Mouse (Mus musculus) liver, embryonic 12.5 days (tissue): Measurements from ENCODE around the gene Kank4. TPM values are rescaled to one million over a fixed set of nuclear protein-coding genes. Genes with fewer than 3 reads are reported as not detected.

Source experiments
- ATAC-seq: fragments of 200-750 bp; cut with Nextera tagmentation; 2 replicates; pipeline ENCODE4 v1.8.0; 2017; ENCODE audit warnings: moderate number of reproducible peaks, mild to moderate bottlenecking, moderate library complexity
- H3K27ac ChIP-seq: fragments of 300-500 bp; sonication (generic); 2 replicates; pipeline ENCODE4 v1.5.1; 2016; ENCODE audit warnings: mild to moderate bottlenecking
- H3K27me3 ChIP-seq: fragments of 300-500 bp; sonication (generic); replicated peaks from 2 replicates; pipeline ENCODE4 v1.6.1; 2016; ENCODE audit warnings: mild to moderate bottlenecking, moderate library complexity
- H3K36me3 ChIP-seq: fragments of 300-500 bp; sonication (generic); 2 replicates; pipeline ENCODE4 v1.6.1; 2016; ENCODE audit warnings: mild to moderate bottlenecking, moderate library complexity
- H3K4me1 ChIP-seq: fragments of 300-500 bp; sonication (generic); 2 replicates; pipeline ENCODE4 v1.6.1; 2016
- H3K4me2 ChIP-seq: fragments of 300-500 bp; sonication (generic); 2 replicates; pipeline ENCODE4 v1.6.1; 2016; ENCODE audit warnings: mild to moderate bottlenecking, moderate library complexity
- H3K4me3 ChIP-seq: fragments of 300-500 bp; sonication (generic); 2 replicates; pipeline ENCODE4 v1.5.1; 2016; ENCODE audit warnings: mild to moderate bottlenecking, moderate library complexity
- H3K9ac ChIP-seq: fragments of 300-500 bp; sonication (generic); 2 replicates; pipeline ENCODE4 v1.6.1; 2016; ENCODE audit warnings: mild to moderate bottlenecking, moderate library complexity
- H3K9me3 ChIP-seq: fragments of 300-500 bp; sonication (generic); replicated peaks from 2 replicates; pipeline ENCODE4 v1.6.1; 2016; ENCODE audit warnings: mild to moderate bottlenecking, moderate library complexity
- WGBS: fragments of 180-500 bp; shearing (Covaris S2); methylation state at CpG from one replicate; pipeline ENCODE4 v1.1.7; 2016; ENCODE audit not compliant: insufficient replicate concordance; 5-methylcytosine and 5-hydroxymethylcytosine counted together
- polyA plus RNA-seq: library from polyadenylated mRNA; unstranded; fragments of >200 nt; fragmentation: Nextera tagmentation; extraction: Ambion mirVana; gene quantifications from 2 replicates; pipeline ENCODE4 v1.2.1, GENCODE M21; 2016

The Kank4 gene
- polyA plus RNA-seq, 1 experiment from 2014 or later: 0.10 TPM

DNA sequence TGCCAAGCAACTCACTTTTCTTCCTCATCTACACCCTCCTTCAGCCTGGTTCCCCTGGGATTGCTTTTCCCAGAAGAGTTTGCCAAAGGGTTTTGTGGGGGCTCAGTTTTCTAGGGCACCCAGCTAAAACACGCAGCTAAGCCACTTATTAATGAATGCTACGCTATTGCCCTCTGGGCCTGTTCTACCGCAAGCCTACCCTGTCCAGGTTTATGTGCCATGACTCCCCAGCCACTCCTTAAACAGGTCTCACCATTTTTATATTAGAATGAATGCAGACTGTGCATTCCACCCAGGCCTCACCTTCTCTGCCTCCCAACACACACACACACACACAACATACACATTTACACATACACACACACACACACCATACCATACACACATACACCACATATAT is 5.7 kb upstream of the Kank4 start:
- H3K9ac ChIP-seq: no peak overlapping the region
- WGBS: 77% methylated on average over 3 of the region's 3 CpGs
- H3K4me3 ChIP-seq: no peak overlapping the region
- no peak overlapping the region for H3K4me2 ChIP-seq
- no peak for ATAC-seq
- no peaks in the 10 kb centered on the region for H3K4me1 ChIP-seq
- no peaks in the 10 kb centered on the region for H3K9me3 ChIP-seq
- H3K36me3 ChIP-seq: no peaks in the 10 kb centered on the region
- no peak overlapping the region for H3K27ac ChIP-seq
- peaks cover 21% of the 10 kb centered on the region for H3K27me3 ChIP-seq

- Histone ChIP-seq H3K9me3 (no peaks in the 10 kb centered on the region), H3K4me2 (no peak overlapping the region), H3K4me1 (no peaks in the 10 kb centered on the region), H3K27ac (no peak overlapping the region), H3K9ac (no peak overlapping the region), H3K4me3 (no peak overlapping the region), H3K27me3 (peaks cover 26% of the 10 kb centered on the region), H3K36me3 (no peaks in the 10 kb centered on the region)
- no peak for ATAC-seq
- WGBS: 53% methylated on average over 3 of the region's 3 CpGs
Measured at GRCm38 (mm10) chr4:98822478-98822877, 5.1 kb upstream of the Kank4 start.

DNA sequence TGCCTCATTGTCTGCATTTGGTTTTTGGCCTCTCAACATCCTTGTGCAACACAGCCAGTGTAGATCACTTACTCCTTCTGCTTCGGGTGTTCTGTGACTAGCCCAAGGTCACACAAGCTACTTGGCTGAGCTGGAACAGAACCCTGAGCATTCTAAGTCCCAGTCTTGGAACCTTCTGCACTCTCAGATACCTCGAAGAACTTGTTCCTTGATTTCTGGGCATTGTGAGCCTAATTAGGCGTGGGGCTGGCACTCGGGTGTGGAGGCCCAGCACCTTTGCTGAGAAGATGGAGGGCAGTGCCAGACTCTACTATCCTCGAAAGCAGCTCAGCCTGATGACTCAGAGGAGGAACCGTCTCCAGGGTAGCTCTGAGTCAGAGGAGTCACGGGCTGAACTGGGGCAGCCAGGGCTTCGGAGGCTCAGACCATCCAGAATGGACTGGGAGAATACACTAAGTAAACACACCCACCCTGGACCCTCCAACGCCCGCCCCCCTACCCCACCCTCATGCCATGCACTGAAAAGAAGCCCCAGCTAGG is 1.9 kb upstream of the Kank4 start:
- no peaks in the 10 kb centered on the region for H3K9me3 ChIP-seq
- peaks cover 50% of the 10 kb centered on the region for H3K27me3 ChIP-seq
- no peaks in the 10 kb centered on the region for H3K36me3 ChIP-seq
- ATAC-seq: no peak
- no peak overlapping the region for H3K27ac ChIP-seq
- H3K4me2 ChIP-seq: no peak overlapping the region
- H3K9ac ChIP-seq: no peak overlapping the region
- H3K4me3 ChIP-seq: no peak overlapping the region
- 50% methylated on average over 10 of the region's 10 CpGs for WGBS
- H3K4me1 ChIP-seq: no peaks in the 10 kb centered on the region

DNA sequence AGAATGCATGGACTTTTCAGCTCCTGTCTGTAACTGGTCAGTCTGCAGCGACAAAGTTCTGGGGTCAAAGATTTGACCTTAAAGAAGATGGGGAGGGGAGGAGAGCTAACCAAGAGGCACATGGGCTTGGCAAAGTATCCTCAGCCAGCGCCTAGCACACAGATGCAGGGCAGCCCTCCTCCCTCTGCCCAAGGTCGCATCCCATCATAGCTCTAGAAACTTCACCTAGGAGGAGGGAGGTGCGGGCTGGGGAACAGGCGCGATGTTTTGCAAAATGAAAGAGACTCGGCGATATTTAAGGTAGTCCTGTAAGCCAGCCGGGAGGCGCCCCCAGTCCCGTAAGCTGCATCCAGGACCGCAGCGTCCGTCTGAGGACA is 542 bp downstream of the Kank4 start:
- Histone ChIP-seq H3K27me3 (peaks cover 50% of the 10 kb centered on the region), H3K9me3 (no peaks in the 10 kb centered on the region), H3K36me3 (no peaks in the 10 kb centered on the region), H3K4me1 (no peaks in the 10 kb centered on the region), H3K4me3 (peak overlapping the region; percentile 51), H3K9ac (no peak overlapping the region), H3K27ac (no peak overlapping the region), H3K4me2 (peak overlapping the region; percentile 66)
- ATAC-seq: no peak
- 3% methylated on average over 14 of the region's 14 CpGs for WGBS

DNA sequence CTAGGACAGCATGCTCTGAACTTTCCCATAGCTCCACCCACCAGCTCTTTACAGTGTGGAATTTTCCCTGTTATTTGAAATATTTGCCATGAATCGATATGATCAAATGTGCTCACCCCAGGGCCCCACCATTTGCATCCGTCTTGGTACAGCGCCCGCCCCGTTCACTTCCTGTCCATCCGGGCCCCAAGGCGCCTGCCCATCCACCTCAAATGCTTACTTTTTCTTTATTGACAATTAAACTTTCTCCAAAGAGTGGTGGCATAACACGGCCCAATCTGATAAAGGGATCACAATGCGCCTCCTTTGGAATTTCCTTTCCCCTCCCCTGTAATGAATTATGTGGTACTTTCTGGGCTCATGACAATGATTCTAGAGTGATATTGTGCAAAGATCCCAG is 11.0 kb downstream of the Kank4 start:
- no peak overlapping the region for H3K4me2 ChIP-seq

DNA sequence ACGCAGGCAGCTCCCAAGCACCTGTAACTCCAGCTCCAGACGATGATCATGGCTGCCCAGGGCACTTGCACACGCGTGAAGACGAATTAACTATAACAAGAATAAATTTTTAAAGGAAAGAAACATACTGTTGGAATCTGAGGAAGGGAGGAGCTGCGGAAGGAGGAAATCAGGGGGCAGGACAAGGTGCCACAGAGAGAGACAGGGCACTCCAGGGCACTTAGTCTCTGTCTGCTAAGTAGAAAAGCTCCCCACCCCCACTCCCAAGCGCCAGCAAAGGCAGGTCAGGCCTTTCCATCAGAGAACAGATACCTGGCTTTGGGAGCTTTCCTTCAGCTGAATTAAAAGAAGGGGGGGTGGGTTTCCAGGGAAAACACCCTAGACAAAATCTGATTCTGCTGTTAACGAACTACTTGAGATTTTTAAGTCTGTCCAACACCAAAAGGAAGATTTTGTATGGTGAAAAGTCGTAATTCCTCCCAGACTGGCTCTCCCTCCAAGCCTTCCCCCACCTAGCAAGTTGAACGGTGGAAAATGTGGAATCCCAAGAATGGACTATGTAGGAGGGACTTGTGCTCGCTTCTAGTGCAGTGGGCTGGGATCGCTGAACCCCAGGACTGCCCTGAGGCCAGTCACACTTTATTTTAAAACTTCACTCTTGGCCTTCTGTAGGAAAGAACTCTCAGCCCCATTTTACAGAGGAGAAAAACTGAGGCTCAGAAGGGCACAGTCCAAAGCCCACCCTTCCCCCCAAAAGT is 11.9 kb downstream of the Kank4 start:
- Histone ChIP-seq H3K36me3 (no peaks in the 10 kb centered on the region), H3K4me3 (no peak overlapping the region), H3K27ac (no peak overlapping the region), H3K9me3 (no peaks in the 10 kb centered on the region), H3K4me1 (no peaks in the 10 kb centered on the region), H3K9ac (no peak overlapping the region), H3K4me2 (no peak overlapping the region), H3K27me3 (no peaks in the 10 kb centered on the region)
- 54% methylated on average over 12 of the region's 12 CpGs for WGBS
- no peak for ATAC-seq

More for the DNA sequence above, 11.0 kb downstream of the Kank4 start:
- no peak overlapping the region for H3K27ac ChIP-seq
- no peak overlapping the region for H3K9ac ChIP-seq
- no peaks in the 10 kb centered on the region for H3K9me3 ChIP-seq
- WGBS: 66% methylated on average over 9 of the region's 9 CpGs
- H3K4me3 ChIP-seq: no peak overlapping the region
- no peaks in the 10 kb centered on the region for H3K36me3 ChIP-seq
- no peaks in the 10 kb centered on the region for H3K27me3 ChIP-seq
- ATAC-seq: no peak
- H3K4me1 ChIP-seq: no peaks in the 10 kb centered on the region

DNA sequence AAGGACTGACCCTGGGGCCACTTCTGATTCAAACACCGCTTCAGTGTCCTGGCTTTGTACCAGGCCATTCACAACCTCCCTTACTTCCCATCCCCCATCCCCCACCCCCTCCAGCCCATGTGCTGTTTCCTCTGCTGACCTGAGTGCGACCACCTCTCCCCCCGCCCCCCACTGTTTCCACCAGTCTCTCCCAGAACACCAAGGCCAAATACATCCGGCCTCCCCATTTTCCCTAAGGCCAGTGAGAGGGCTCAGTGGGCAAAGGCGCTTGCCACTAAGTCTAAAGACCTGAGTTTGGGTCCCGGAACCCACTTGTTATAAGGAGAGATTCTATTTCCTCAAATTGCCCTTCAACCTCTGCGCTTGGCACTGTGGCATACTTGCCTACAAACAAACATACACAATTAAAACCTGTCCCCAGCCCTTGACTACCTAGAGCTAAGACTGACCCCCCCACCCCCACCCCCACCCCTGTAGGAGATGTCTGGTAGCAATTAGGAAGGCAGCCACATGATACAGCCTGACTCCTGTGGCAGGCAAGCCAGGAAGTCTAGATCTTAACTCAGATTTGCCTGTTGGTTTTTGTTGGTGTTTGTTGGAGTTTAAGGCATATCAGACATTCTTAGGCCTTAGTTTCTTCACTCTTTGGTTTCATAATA is 12.7 kb downstream of the Kank4 start:
- Histone ChIP-seq H3K4me2 (no peak overlapping the region), H3K27ac (no peak overlapping the region), H3K4me3 (no peak overlapping the region), H3K4me1 (no peaks in the 10 kb centered on the region), H3K9me3 (no peaks in the 10 kb centered on the region), H3K9ac (no peak overlapping the region), H3K36me3 (no peaks in the 10 kb centered on the region), H3K27me3 (no peaks in the 10 kb centered on the region)
- no peak for ATAC-seq
- WGBS: 60% methylated on average over 7 of the region's 7 CpGs

GRCm38 (mm10) chr4:98801775-98802174 is 15.6 kb downstream of the Kank4 start:
- Histone ChIP-seq H3K27me3 (no peaks in the 10 kb centered on the region), H3K27ac (no peak overlapping the region), H3K9me3 (no peaks in the 10 kb centered on the region), H3K9ac (no peak overlapping the region), H3K4me1 (no peaks in the 10 kb centered on the region), H3K36me3 (no peaks in the 10 kb centered on the region), H3K4me3 (no peak overlapping the region), H3K4me2 (no peak overlapping the region)
- no peak for ATAC-seq
- WGBS: 77% methylated on average over 11 of the region's 11 CpGs

- no peak for ATAC-seq
- H3K4me2 ChIP-seq: no peak overlapping the region
- no peaks in the 10 kb centered on the region for H3K27me3 ChIP-seq
- no peak overlapping the region for H3K27ac ChIP-seq
- WGBS: 75% methylated on average over 8 of the region's 8 CpGs
- no peak overlapping the region for H3K4me3 ChIP-seq
- H3K4me1 ChIP-seq: no peaks in the 10 kb centered on the region
- H3K9ac ChIP-seq: no peak overlapping the region
- no peaks in the 10 kb centered on the region for H3K36me3 ChIP-seq
- H3K9me3 ChIP-seq: no peaks in the 10 kb centered on the region
Measured at GRCm38 (mm10) chr4:98800824-98801223, 16.5 kb downstream of the Kank4 start.

- Histone ChIP-seq H3K36me3 (no peaks in the 10 kb centered on the region), H3K27ac (no peak overlapping the region), H3K4me1 (no peaks in the 10 kb centered on the region), H3K9ac (no peak overlapping the region), H3K4me2 (no peak overlapping the region), H3K27me3 (no peaks in the 10 kb centered on the region), H3K9me3 (no peaks in the 10 kb centered on the region), H3K4me3 (no peak overlapping the region)
- no peak for ATAC-seq
- WGBS: 77% methylated on average over 11 of the region's 11 CpGs
Measured at GRCm38 (mm10) chr4:98796591-98797341, 20.6 kb downstream of the Kank4 start.

- Histone ChIP-seq H3K4me3 (no peak overlapping the region), H3K4me2 (no peak overlapping the region), H3K36me3 (no peaks in the 10 kb centered on the region), H3K27ac (no peak overlapping the region), H3K27me3 (peaks cover 9% of the 10 kb centered on the region; the same call in 1 of the 2 replicates), H3K4me1 (no peaks in the 10 kb centered on the region), H3K9ac (no peak overlapping the region), H3K9me3 (no peaks in the 10 kb centered on the region)
- ATAC-seq: no peak
- 60% methylated on average over 2 of the region's 2 CpGs for WGBS
Measured at GRCm38 (mm10) chr4:98795241-98795640, 22.1 kb downstream of the Kank4 start.

- no peaks in the 10 kb centered on the region for H3K36me3 ChIP-seq
- WGBS: 83% methylated on average over 9 of the region's 9 CpGs
- ATAC-seq: no peak
- no peak overlapping the region for H3K9ac ChIP-seq
- H3K4me1 ChIP-seq: no peaks in the 10 kb centered on the region
- H3K27ac ChIP-seq: no peak overlapping the region
- H3K9me3 ChIP-seq: no peaks in the 10 kb centered on the region
- H3K4me3 ChIP-seq: no peak overlapping the region
- no peak overlapping the region for H3K4me2 ChIP-seq
- H3K27me3 ChIP-seq: peaks cover 9% of the 10 kb centered on the region; the same call in 1 of the 2 replicates
Measured at GRCm38 (mm10) chr4:98793486-98793885, 23.9 kb downstream of the Kank4 start.
